Mouse (Mus musculus) CH12.LX (cell line): ENCODE data around the gene Phox2a.

Source experiments
- CHD1 ChIP-seq: IDR thresholded peaks from 2 replicates; pipeline ENCODE4 v1.6.1; 2012; ENCODE audit warnings: low read depth, low read length, improper control_type of control experiment, inconsistent platforms
- CTCF ChIP-seq, 2 experiments: IDR thresholded peaks in 1 of 2; conservative IDR thresholded peaks in 1 of 2; 2 replicates each; pipeline ENCODE4 v1.5.1; 2011 to 2012; ENCODE audit warnings: low read depth in 2 of 2, low read length in 2 of 2, improper control_type of control experiment in 1 of 2, inconsistent platforms in 1 of 2, mild to moderate bottlenecking in 1 of 2, moderate library complexity in 1 of 2
- GABPA ChIP-seq: IDR thresholded peaks from 2 replicates; pipeline ENCODE4 v1.6.1; 2012; ENCODE audit warnings: low read depth, low read length, improper control_type of control experiment, inconsistent platforms; ENCODE audit not compliant: insufficient replicate concordance
- MEF2A ChIP-seq: IDR thresholded peaks from 2 replicates; pipeline ENCODE4 v1.6.1; 2014; ENCODE audit warnings: low read depth, mild to moderate bottlenecking, inconsistent platforms, low read length, improper control_type of control experiment, borderline replicate concordance
- MYC ChIP-seq: IDR thresholded peaks from 2 replicates; pipeline ENCODE4 v1.6.1; 2011; ENCODE audit warnings: low read depth, mild to moderate bottlenecking, improper control_type of control experiment, low read length
- POLR2A ChIP-seq: IDR thresholded peaks from 2 replicates; pipeline ENCODE4 v1.6.1; 2011; ENCODE audit warnings: low read depth, mild to moderate bottlenecking, improper control_type of control experiment, low read length
- POLR2AphosphoS2 ChIP-seq: IDR thresholded peaks from 2 replicates; pipeline ENCODE4 v1.6.1; 2011; ENCODE audit warnings: low read depth, low read length, improper control_type of control experiment

DNA sequence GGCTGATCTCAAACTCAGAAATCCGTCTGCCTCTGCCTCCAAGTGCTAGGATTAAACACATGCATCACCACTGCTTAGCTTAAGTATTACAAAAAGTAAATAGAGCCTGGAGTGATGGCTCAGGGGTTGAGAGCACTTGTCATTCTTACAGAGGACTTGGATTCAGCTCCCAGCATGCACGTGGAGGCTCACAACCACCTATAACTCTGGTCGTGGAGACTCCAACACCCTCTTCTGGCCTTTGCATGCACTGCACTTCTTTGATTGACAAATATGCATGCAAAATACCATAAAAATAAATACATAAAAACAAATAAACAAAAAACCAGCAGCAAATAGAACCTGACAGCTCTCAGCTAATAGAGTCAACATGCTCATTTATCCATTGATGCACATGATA is 44.2 kb downstream of the Phox2a start:
- TF ChIP-seq CTCF (conservative IDR thresholded peaks at IDR 0.05 in 1 of 2, IDR thresholded peaks at IDR 0.05 in 1 of 2; ENCODE audit: low read depth in 2 of 2, low read length in 2 of 2) (peak in 1 of 2 experiments; percentile 14; a peak in 2 of 4 replicates), POLR2AphosphoS2 (no peak), MYC (no peak), POLR2A (no peak), GABPA (no peak), MEF2A (no peak), CHD1 (no peak)
